Mouse (Mus musculus) heart, postnatal 0 days (tissue): ENCODE data around the gene Ap3d1. TPM values are rescaled to one million over a fixed set of nuclear protein-coding genes. Genes with fewer than 3 reads are reported as not detected.
A peak's percentile ranks its signal among the peaks of the same experiment; 100 is the strongest.

Experiments
- ATAC-seq: fragments of 200-750 bp; cut with Nextera tagmentation; 2 replicates; pipeline ENCODE4 v1.8.0; 2017; ENCODE audit warnings: low read depth, moderate number of reproducible peaks, moderate library complexity; ENCODE audit not compliant: insufficient read depth
- DNase-seq: peaks from one replicate; pipeline ENCODE4 v3.0.0-alpha.2; 2016; ENCODE audit warnings: low spot score
- H3K27ac ChIP-seq: fragments of 300-500 bp; sonication (generic); 2 replicates; pipeline ENCODE4 v1.5.1; 2014; ENCODE audit warnings: low read depth, mild to moderate bottlenecking
- H3K27me3 ChIP-seq: fragments of 300-500 bp; sonication (generic); 2 replicates; pipeline ENCODE4 v1.6.1; 2014; ENCODE audit warnings: low read length, mixed read lengths; ENCODE audit not compliant: control insufficient read depth, insufficient read depth
- H3K36me3 ChIP-seq: fragments of 300-500 bp; sonication (generic); replicated peaks from 2 replicates; pipeline ENCODE4 v1.6.1; 2014; ENCODE audit warnings: low read length, mixed read lengths; ENCODE audit not compliant: control insufficient read depth, insufficient read depth
- H3K4me1 ChIP-seq: fragments of 300-500 bp; sonication (generic); 2 replicates; pipeline ENCODE4 v1.6.1; 2014; ENCODE audit warnings: antibody characterized with exemption; ENCODE audit not compliant: control insufficient read depth, insufficient read depth
- H3K4me2 ChIP-seq: fragments of 300-500 bp; sonication (generic); 2 replicates; pipeline ENCODE4 v1.6.1; 2014; ENCODE audit warnings: low read depth, mild to moderate bottlenecking, low read length, moderate library complexity
- H3K4me3 ChIP-seq: fragments of 300-500 bp; sonication (generic); 2 replicates; pipeline ENCODE4 v1.5.1; 2014; ENCODE audit warnings: low read depth, low read length
- H3K9ac ChIP-seq: fragments of 300-500 bp; sonication (generic); replicated peaks from 2 replicates; pipeline ENCODE4 v1.6.1; 2014; ENCODE audit warnings: low read depth, low read length, mixed read lengths
- H3K9me3 ChIP-seq: fragments of 300-500 bp; sonication (generic); replicated peaks from 2 replicates; pipeline ENCODE4 v1.6.1; 2016; ENCODE audit warnings: low read length; ENCODE audit not compliant: control insufficient read depth
- CTCF ChIP-seq: IDR thresholded peaks from 2 replicates; pipeline ENCODE4 v1.5.1; 2016; ENCODE audit warnings: antibody characterized with exemption, control low read depth, low read depth
- EP300 ChIP-seq: IDR thresholded peaks from 2 replicates; pipeline ENCODE4 v1.6.1; 2016; ENCODE audit warnings: antibody characterized with exemption, low read depth
- WGBS: fragments of 180-500 bp; shearing (Covaris S2); extraction: QIAGEN DNeasy Blood & Tissue Kit; methylation state at CpG from one replicate; pipeline ENCODE4 v1.1.7; 2014; 5-methylcytosine and 5-hydroxymethylcytosine counted together
- polyA plus RNA-seq: library from polyadenylated mRNA; unstranded; fragments of >200 nt; fragmentation: Nextera tagmentation; extraction: Ambion mirVana; gene quantifications from 2 replicates; pipeline ENCODE4 v1.2.1, GENCODE M21; 2015
- total RNA-seq: library from RNA; depleted of rRNA; stranded (reverse); fragments of >200 nt; gene quantifications from 2 replicates; pipeline ENCODE4 v1.2.3, GENCODE M21; 2014; ENCODE audit warnings: low replicate concordance

Ap3d1 gene
- total and polyA plus RNA-seq, 2 experiments from 2014 or later = 31.6 to 77.9 TPM

GRCm38 (mm10) chr10:80703643-80704042 lies 38.4 kb downstream of the Ap3d1 start:
- DNase-seq = no peak
- WGBS = 81% methylated on average over 5 of the region's 5 CpGs
- H3K9me3 ChIP-seq = no peaks in the 10 kb centered on the region
- no peak overlapping the region for H3K27ac ChIP-seq
- H3K36me3 ChIP-seq = peaks cover 25% of the 10 kb centered on the region
- ATAC-seq = no peak
- no peak overlapping the region for H3K9ac ChIP-seq
- no peak for TF ChIP-seq CTCF
- TF ChIP-seq EP300 = no peak
- H3K4me1 ChIP-seq = peaks cover 9% of the 10 kb centered on the region; the same call in 1 of the 2 replicates
- peak overlapping the region; percentile 74; the same call in 1 of the 2 replicates for H3K4me2 ChIP-seq
- H3K27me3 ChIP-seq = no peaks in the 10 kb centered on the region
- no peak overlapping the region for H3K4me3 ChIP-seq

- Histone ChIP-seq H3K4me1 (peaks cover 12% of the 10 kb centered on the region; the same call in 1 of the 2 replicates), H3K27me3 (no peaks in the 10 kb centered on the region), H3K9ac (peak overlapping the region; percentile 34; the same call in 1 of the 2 replicates), H3K36me3 (peaks cover 21% of the 10 kb centered on the region), H3K27ac (peak overlapping the region; percentile 69), H3K4me3 (peak overlapping the region; percentile 56), H3K9me3 (no peaks in the 10 kb centered on the region), H3K4me2 (peak overlapping the region; percentile 74)
- ATAC-seq (peak; percentile 82), DNase-seq (peak; percentile 88)
- WGBS = 2% methylated on average over 47 of the region's 47 CpGs
- TF ChIP-seq EP300 (peak; percentile 28; the same call in 1 of the 2 replicates), CTCF (no peak)
Observed at GRCm38 (mm10) chr10:80702536-80703390, 39.3 kb downstream of the Ap3d1 start.

GRCm38 (mm10) chr10:80701721-80702535 lies 40.1 kb downstream of the Ap3d1 start, which contains the start of the genes Mob3a and Izumo4:
TSS of gene Mob3a (minus strand) at chr10:80701977.
TSS of gene Izumo4 (plus strand) at chr10:80702184.
- Histone ChIP-seq H3K9me3 (no peaks in the 10 kb centered on the region), H3K36me3 (peaks cover 13% of the 10 kb centered on the region), H3K9ac (peak within 1 kb of the TSS; percentile 43; the same call in 1 of the 2 replicates), H3K4me3 (peak within 1 kb of the TSS; percentile 56), H3K4me2 (peak within 1 kb of the TSS; percentile 74), H3K4me1 (peaks cover 12% of the 10 kb centered on the region; the same call in 1 of the 2 replicates), H3K27ac (peak within 1 kb of the TSS; percentile 69), H3K27me3 (no peaks in the 10 kb centered on the region)
- ATAC-seq (peak; percentile 95), DNase-seq (peak; percentile 99)
- TF ChIP-seq EP300 (no peak), CTCF (no peak)
- WGBS = under 1% methylated on average over 59 of the region's 59 CpGs

GRCm38 (mm10) chr10:80700732-80701131 lies 41.3 kb downstream of the Ap3d1 start:
- Histone ChIP-seq H3K36me3 (0 out of 2 replicates have a peak, but pooled peaks cover 5% of the 10 kb centered on the region), H3K4me2 (peak overlapping the region; percentile 62), H3K9ac (0 out of 2 replicates have a peak overlapping the region, but pooled peaks have one; percentile 43), H3K4me1 (peaks cover 12% of the 10 kb centered on the region; the same call in 1 of the 2 replicates), H3K27ac (no peak overlapping the region), H3K27me3 (no peaks in the 10 kb centered on the region), H3K4me3 (peak overlapping the region; percentile 56), H3K9me3 (no peaks in the 10 kb centered on the region)
- no peak for ATAC-seq
- no peak for DNase-seq
- WGBS = 37% methylated on average over 4 of the region's 4 CpGs
- TF ChIP-seq CTCF = no peak
- TF ChIP-seq EP300 = no peak

- H3K9me3 ChIP-seq = no peaks in the 10 kb centered on the region
- DNase-seq (no peak), ATAC-seq (no peak)
- TF ChIP-seq CTCF (no peak), EP300 (no peak)
- 0 out of 2 replicates have a peak, but pooled peaks cover 5% of the 10 kb centered on the region for H3K36me3 ChIP-seq
- peaks cover 14% of the 10 kb centered on the region; the same call in 1 of the 2 replicates for H3K4me1 ChIP-seq
- H3K27me3 ChIP-seq = no peaks in the 10 kb centered on the region
- WGBS = 80% methylated on average over 7 of the region's 7 CpGs
- no peak overlapping the region for H3K9ac ChIP-seq
- H3K4me2 ChIP-seq = no peak overlapping the region; the same call in 1 of the 2 replicates
- no peak overlapping the region for H3K27ac ChIP-seq
- H3K4me3 ChIP-seq = no peak overlapping the region
Observed at GRCm38 (mm10) chr10:80700038-80700504, 42.0 kb downstream of the Ap3d1 start.
